ENCODE assay signal across 13 mouse cellular contexts in genomic region chr16:31755053-31755452, GRCm38 (mm10).
DNase-seq lines count a peak whose midpoint lies in the region; ATAC-seq and TF ChIP-seq lines count a peak whose summit lies in the region.
"Had no signal": no experiment of that assay in that cellular context is flagged by ENCODE, and none has a peak within 500 bp of the region (broad histone marks: within the 10 kb centered on the region; RNA-seq: fewer than 3 reads in every experiment).

No protein-coding gene starts in this region.

- H3K9ac ChIP-seq in midbrain, embryonic 15.5 days, result 0 out of 2 replicates have a peak overlapping the region, but pooled peaks have one; percentile 24
- H3K9ac ChIP-seq: limb, embryonic 12.5 days; liver, embryonic 14.5 days had no signal

- no peak for DNase-seq in gastrocnemius, adult 2 months
- no peak for DNase-seq in gastrocnemius, adult 8-10 months (ENCODE audit: low spot score in 2 of 2)
- no peak for DNase-seq in spleen, adult 2 months (ENCODE audit: low read depth in 1 of 2, low spot score in 2 of 2)
- DNase-seq in spleen, adult 12 weeks (ENCODE audit: low spot score), result no peak
- DNase-seq in adipocyte (ENCODE audit: low spot score), result no peak
- no peak for DNase-seq in left cerebral cortex, postnatal 4 days
- DNase-seq: adrenal gland, postnatal 10 days; lung, postnatal 10 days; thymus, postnatal 25 days had no signal

- intact Hi-C loops in gastrocnemius, adult 2 months (cut with DNase I), result no loop called here
- intact Hi-C loops in left cerebral cortex, postnatal 4 days (cut with DNase I), result no loop called here

- TF ChIP-seq CTCF in gastrocnemius, adult 2 months (IDR thresholded peaks at IDR 0.05), result no peak
- TF ChIP-seq CTCF in spleen, adult 2 months (IDR thresholded peaks at IDR 0.05; ENCODE audit: extremely low read depth, insufficient read depth, insufficient read length, insufficient replicate concordance), result no peak

- H3K27ac ChIP-seq in gastrocnemius, adult 2 months, result peak overlapping the region; percentile 68
- H3K27ac ChIP-seq in spleen, adult 2 months (ENCODE audit: insufficient read depth, low read length), result peak overlapping the region; percentile 71
- peak overlapping the region; percentile 78 for H3K27ac ChIP-seq in midbrain, embryonic 15.5 days
- H3K27ac ChIP-seq: limb, embryonic 12.5 days; liver, embryonic 14.5 days had no signal

- no peaks in the 10 kb centered on the region for H3K27me3 ChIP-seq in spleen, adult 2 months (ENCODE audit: control insufficient read depth, insufficient read depth, low read length)
- H3K27me3 ChIP-seq in midbrain, embryonic 15.5 days (replicated peaks), result no peaks in the 10 kb centered on the region
- H3K27me3 ChIP-seq: limb, embryonic 12.5 days had no signal

- 38% methylated on average over 1 of the region's 1 CpGs for WGBS in spleen, adult 2 months
- WGBS in midbrain, embryonic 15.5 days, result 87% methylated on average over 1 of the region's 1 CpGs

- H3K9me3 ChIP-seq in midbrain, embryonic 15.5 days, result no peaks in the 10 kb centered on the region
- H3K9me3 ChIP-seq: G1E; limb, embryonic 12.5 days had no signal

- TF ChIP-seq POLR2A in spleen, adult 2 months (IDR thresholded peaks at IDR 0.05; ENCODE audit: low read depth, low read length), result no peak

- peaks cover 2% of the 10 kb centered on the region; the same call in 1 of the 2 replicates for H3K4me1 ChIP-seq in spleen, adult 2 months (ENCODE audit: control insufficient read depth, insufficient read depth, insufficient read length)
- peaks cover 13% of the 10 kb centered on the region for H3K4me1 ChIP-seq in midbrain, embryonic 15.5 days

- H3K36me3 ChIP-seq in spleen, adult 2 months (ENCODE audit: control insufficient read depth, insufficient read depth, low read length), result no peaks in the 10 kb centered on the region
- H3K36me3 ChIP-seq in midbrain, embryonic 15.5 days (replicated peaks), result no peaks in the 10 kb centered on the region
- H3K36me3 ChIP-seq: limb, embryonic 12.5 days had no signal

- peak overlapping the region; percentile 28; the same call in 1 of the 2 replicates for H3K4me3 ChIP-seq in gastrocnemius, adult 2 months
- H3K4me3 ChIP-seq in spleen, adult 2 months (ENCODE audit: extremely low read depth, insufficient read depth, insufficient read length), result no peak overlapping the region
- peak overlapping the region; percentile 30 for H3K4me3 ChIP-seq in midbrain, embryonic 15.5 days
- H3K4me3 ChIP-seq: limb, embryonic 12.5 days had no signal

- H3K4me2 ChIP-seq in midbrain, embryonic 15.5 days, result peak overlapping the region; percentile 41
- H3K4me2 ChIP-seq: limb, embryonic 12.5 days had no signal

- no peak for ATAC-seq in midbrain, embryonic 15.5 days (replicated peaks)
